Mouse (Mus musculus): ENCODE measurements around the gene Kdm6b.

- TF ChIP-seq CTCF (IDR thresholded peaks at IDR 0.05; ENCODE audit: low read depth, low read length), result no peak
- TF ChIP-seq GATA1 (IDR thresholded peaks at IDR 0.05; ENCODE audit: borderline replicate concordance, low read length), result no peak
Observed at GRCm38 (mm10) chr11:69369990-69370816, 43.3 kb downstream of the Kdm6b start.
